ENCODE assay signal across 7 mouse cellular contexts in genomic region chr1:86359798-86360179, GRCm38 (mm10). TPM values are rescaled to one million over a fixed set of nuclear protein-coding genes. Genes with fewer than 3 reads are reported as not detected.
DNase-seq lines count a peak whose midpoint lies in the region; ATAC-seq and TF ChIP-seq lines count a peak whose summit lies in the region.

No protein-coding gene starts in this region.

- no peaks in the 10 kb centered on the region for H3K9me3 ChIP-seq in limb, embryonic 11.5 days (ENCODE audit: control insufficient read depth, low read length)
- no peaks in the 10 kb centered on the region for H3K9me3 ChIP-seq in neural tube, embryonic 12.5 days

- peak overlapping the region; percentile 57 for H3K4me2 ChIP-seq in limb, embryonic 11.5 days (ENCODE audit: low read depth, severe bottlenecking)
- H3K4me2 ChIP-seq in neural tube, embryonic 12.5 days (replicated peaks): peak overlapping the region; percentile 90

- H3K27me3 ChIP-seq in spleen, adult 2 months (ENCODE audit: control insufficient read depth, insufficient read depth, low read length): no peaks in the 10 kb centered on the region
- no peaks in the 10 kb centered on the region for H3K27me3 ChIP-seq in limb, embryonic 11.5 days (ENCODE audit: control insufficient read depth, insufficient read depth, low read length)
- no peaks in the 10 kb centered on the region for H3K27me3 ChIP-seq in neural tube, embryonic 12.5 days (replicated peaks)

- peak; percentile 36 for ATAC-seq in limb, embryonic 11.5 days (ENCODE audit: insufficient number of reproducible peaks, low FRiP score, low TSS enrichment, low read depth)
- peak; percentile 31 for ATAC-seq in neural tube, embryonic 12.5 days (ENCODE audit: low FRiP score, low read depth)

- H3K4me3 ChIP-seq in spleen, adult 2 months (ENCODE audit: extremely low read depth, insufficient read depth, insufficient read length): peak overlapping the region; percentile 81
- H3K4me3 ChIP-seq in embryonic fibroblast, embryonic 13.5 days (ENCODE audit: insufficient read depth, low read length): peak overlapping the region; percentile 74
- H3K4me3 ChIP-seq in limb, embryonic 11.5 days (ENCODE audit: low read depth, low read length): peak overlapping the region; percentile 91
- H3K4me3 ChIP-seq in neural tube, embryonic 12.5 days: peak overlapping the region; percentile 72

- TF ChIP-seq POLR2A in spleen, adult 2 months (IDR thresholded peaks at IDR 0.05; ENCODE audit: low read depth, low read length): no peak
- TF ChIP-seq POLR2A in embryonic fibroblast, embryonic 13.5 days (IDR thresholded peaks at IDR 0.05; ENCODE audit: low read depth, low read length): no peak

- DNase-seq in spleen, adult 2 months (ENCODE audit: low read depth in 1 of 2, low spot score in 2 of 2): no peak
- no peak for DNase-seq in spleen, postnatal 10 days (ENCODE audit: low spot score in 2 of 2)
- no peak for DNase-seq in limb, embryonic 11.5 days (ENCODE audit: low spot score)
- DNase-seq in spleen, adult 18-20 months: no peak
- no peak for DNase-seq in thymus, adult 18-20 months

- WGBS in spleen, adult 2 months: 0% methylated on average over 26 of the region's 26 CpGs
- WGBS in limb, embryonic 11.5 days: under 1% methylated on average over 26 of the region's 26 CpGs
- under 1% methylated on average over 26 of the region's 26 CpGs for WGBS in neural tube, embryonic 12.5 days

- peaks cover 18% of the 10 kb centered on the region for H3K36me3 ChIP-seq in spleen, adult 2 months (ENCODE audit: control insufficient read depth, insufficient read depth, low read length)
- H3K36me3 ChIP-seq in limb, embryonic 11.5 days (ENCODE audit: control insufficient read depth, insufficient read depth, low read length): peaks cover 18% of the 10 kb centered on the region
- peaks cover 28% of the 10 kb centered on the region for H3K36me3 ChIP-seq in neural tube, embryonic 12.5 days

- H3K9ac ChIP-seq in limb, embryonic 11.5 days (ENCODE audit: low read length): peak overlapping the region; percentile 92
- H3K9ac ChIP-seq in neural tube, embryonic 12.5 days: peak overlapping the region; percentile 78

- H3K4me1 ChIP-seq in spleen, adult 2 months (ENCODE audit: control insufficient read depth, insufficient read depth, insufficient read length): peaks cover 6% of the 10 kb centered on the region; the same call in 1 of the 2 replicates
- H3K4me1 ChIP-seq in embryonic fibroblast, embryonic 13.5 days (ENCODE audit: control insufficient read depth, insufficient read depth, low read length): peaks cover 5% of the 10 kb centered on the region; the same call in 1 of the 2 replicates
- H3K4me1 ChIP-seq in limb, embryonic 11.5 days (ENCODE audit: control insufficient read depth, insufficient read depth, low read length): peaks cover 5% of the 10 kb centered on the region; the same call in 1 of the 2 replicates
- H3K4me1 ChIP-seq in neural tube, embryonic 12.5 days: peaks cover 18% of the 10 kb centered on the region

- TF ChIP-seq CTCF in spleen, adult 2 months (IDR thresholded peaks at IDR 0.05; ENCODE audit: extremely low read depth, insufficient read depth, insufficient read length, insufficient replicate concordance): no peak
- no peak for TF ChIP-seq CTCF in embryonic fibroblast, embryonic 13.5 days (IDR thresholded peaks at IDR 0.05; ENCODE audit: borderline replicate concordance, insufficient read depth, low read length)

- H3K27ac ChIP-seq in spleen, adult 2 months (ENCODE audit: insufficient read depth, low read length): peak overlapping the region; percentile 76
- peak overlapping the region; percentile 3; the same call in 1 of the 2 replicates for H3K27ac ChIP-seq in embryonic fibroblast, embryonic 13.5 days (ENCODE audit: insufficient read depth, low read length)
- peak overlapping the region; percentile 97 for H3K27ac ChIP-seq in limb, embryonic 11.5 days (replicated peaks; ENCODE audit: low read depth, low read length)
- no peak overlapping the region for H3K27ac ChIP-seq in neural tube, embryonic 12.5 days

RNA-seq across cellular contexts. Expression of gene Ncl, which starts 0.6 kb away (rescaled TPM):
- 8.5 and 9.1 TPM in 2 replicates for polyA plus RNA-seq in spleen, adult 2 months (2012; rRNA removed)
- polyA plus RNA-seq in embryonic fibroblast, embryonic 13.5 days (2011; ENCODE audit: insufficient read length, low read depth, missing spikeins): 469 and 498 TPM in 2 replicates
- 483 and 544 TPM in 2 replicates for polyA plus RNA-seq in limb, embryonic 11.5 days (2014; fragmentation: Nextera tagmentation; extraction: Ambion mirVana)
- polyA plus RNA-seq in neural tube, embryonic 12.5 days (2016; fragmentation: Nextera tagmentation; extraction: Ambion mirVana): 306 and 360 TPM in 2 replicates

RNA-seq across cellular contexts. Expression of gene B3gnt7, which starts 57.2 kb away (rescaled TPM):
- 2.3 and 3.3 TPM in 2 replicates for polyA plus RNA-seq in spleen, adult 2 months (2012; rRNA removed)
- 0.19 TPM in 1 of 2 replicates, not detected in the other for polyA plus RNA-seq in embryonic fibroblast, embryonic 13.5 days (2011; ENCODE audit: insufficient read length, low read depth, missing spikeins)
- polyA plus RNA-seq in limb, embryonic 11.5 days (2014; fragmentation: Nextera tagmentation; extraction: Ambion mirVana): 5.3 and 5.6 TPM in 2 replicates
- 2.4 and 3.1 TPM in 2 replicates for polyA plus RNA-seq in neural tube, embryonic 12.5 days (2016; fragmentation: Nextera tagmentation; extraction: Ambion mirVana)

Comparison
In these comparisons a context has a peak if more than half of its experiments do, and no peak if none do; other contexts are left out.
1. RNA of gene Ncl, which starts 0.6 kb away (polyA plus RNA-seq): 469 to 498 TPM in embryonic fibroblast, embryonic 13.5 days, 483 to 544 TPM in limb, embryonic 11.5 days and 306 to 360 TPM in neural tube, embryonic 12.5 days; 8.5 to 9.1 TPM in spleen, adult 2 months; every median in the first group is over 10 times any median in the second.
2. Peak in every context shown above with its lines, with median percentiles within 50 percentile points of each other: H3K4me3 ChIP-seq.